Mouse (Mus musculus) small intestine, adult 2 months (tissue): ENCODE measurements at regions not wholly inside any gene's neighbourhood (a gene's known extent, or its start where the extent isn't known, plus 50 kb on each side); places are given as distances from the start of the nearest gene placed in this dataset.

Experiments used
- H3K27ac ChIP-seq: fragments of 200-500 bp; 2 replicates; pipeline ENCODE4 v1.5.1; 2012; ENCODE audit warnings: low read depth, low read length, control low read depth, inconsistent platforms; ENCODE audit not compliant: insufficient read depth
- H3K27me3 ChIP-seq: fragments of 200-500 bp; 2 replicates; pipeline ENCODE4 v1.6.1; 2012; ENCODE audit warnings: mild to moderate bottlenecking, moderate library complexity, low read length, inconsistent platforms; ENCODE audit not compliant: control insufficient read depth, insufficient read depth
- H3K36me3 ChIP-seq: fragments of 200-500 bp; 2 replicates; pipeline ENCODE4 v1.6.1; 2012; ENCODE audit warnings: mild to moderate bottlenecking, low read length, control low read depth, inconsistent platforms; ENCODE audit not compliant: control insufficient read depth, insufficient read depth
- H3K4me1 ChIP-seq: fragments of 200-500 bp; 2 replicates; pipeline ENCODE4 v1.6.1; 2012; ENCODE audit warnings: low read length, inconsistent platforms, mixed read lengths; ENCODE audit not compliant: control insufficient read depth, insufficient read depth, insufficient read length
- H3K4me3 ChIP-seq: fragments of 200-500 bp; 2 replicates; pipeline ENCODE4 v1.5.1; 2012; ENCODE audit warnings: low read depth, mild to moderate bottlenecking, control low read depth, inconsistent platforms, low read length, moderate library complexity
- CTCF ChIP-seq: fragments of 200-500 bp; IDR thresholded peaks from 2 replicates; pipeline ENCODE4 v1.5.1; 2012; ENCODE audit warnings: low read depth, mild to moderate bottlenecking, control low read depth, inconsistent platforms, low read length, moderate library complexity, mixed read lengths; ENCODE audit not compliant: insufficient replicate concordance, insufficient read length; ENCODE audit errors: extremely low read depth
- POLR2A ChIP-seq: fragments of 200-500 bp; IDR thresholded peaks from 2 replicates; pipeline ENCODE4 v1.6.1; 2012; ENCODE audit warnings: low read depth, mild to moderate bottlenecking, control low read depth, inconsistent platforms, low read length, moderate library complexity
- WGBS: fragments of 180-500 bp; shearing (Covaris S2); methylation state at CpG from one replicate; pipeline ENCODE4 v1.1.7; 2018; 5-methylcytosine and 5-hydroxymethylcytosine counted together

DNA sequence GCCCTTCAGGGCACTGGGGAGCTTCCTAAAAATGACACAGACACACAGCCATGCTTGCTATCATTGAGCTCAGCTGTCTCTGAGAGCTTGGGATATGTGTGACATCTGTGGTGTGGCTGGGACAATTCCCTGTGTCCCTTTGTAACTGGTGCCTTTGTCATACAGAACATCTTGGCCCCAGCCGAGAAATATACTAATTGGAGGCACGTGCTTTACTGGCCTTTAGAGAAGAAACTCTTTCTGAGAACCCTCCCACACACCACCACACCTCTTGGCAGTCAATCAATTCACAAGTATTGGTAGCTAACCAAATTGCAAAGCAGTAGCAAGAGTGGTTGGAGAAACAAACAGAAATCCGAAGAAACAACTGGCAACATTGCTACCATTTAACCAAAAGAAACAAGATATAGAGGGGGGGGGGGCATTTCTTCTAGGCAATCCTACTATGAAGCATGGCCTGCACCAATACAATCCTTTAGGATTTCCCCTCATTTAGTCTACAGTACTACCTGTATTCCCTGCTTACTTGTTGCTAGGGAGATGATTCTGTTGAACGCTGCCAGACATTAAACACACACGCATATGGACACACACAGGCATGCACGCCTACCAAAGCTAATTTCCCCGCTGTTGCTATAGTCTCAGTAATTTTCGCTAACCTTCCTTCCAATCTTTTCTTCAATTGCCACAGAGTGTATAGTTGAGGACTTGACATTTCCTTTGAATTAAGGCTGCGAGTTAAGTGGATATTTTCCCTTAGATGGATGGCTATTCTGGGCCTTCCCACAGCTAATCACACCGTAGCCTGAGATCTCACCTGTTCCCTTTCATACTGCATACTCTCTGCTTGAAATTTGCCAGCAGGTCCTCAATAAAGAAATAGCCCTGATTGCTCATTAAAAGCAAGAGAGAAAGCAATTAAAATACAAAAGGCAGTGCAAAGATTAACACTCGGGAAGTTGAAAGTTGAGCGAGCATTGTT, 625.3 kb upstream of the Cdh5 start:
- TF ChIP-seq CTCF (no peak), POLR2A (no peak)
- H3K4me1 ChIP-seq, result no peaks in the 10 kb centered on the region
- no peaks in the 10 kb centered on the region for H3K27me3 ChIP-seq
- H3K4me3 ChIP-seq, result no peak overlapping the region
- 83% methylated on average over 12 of the region's 12 CpGs for WGBS
- H3K27ac ChIP-seq, result no peak overlapping the region
- H3K36me3 ChIP-seq, result no peaks in the 10 kb centered on the region

- TF ChIP-seq POLR2A, result no peak
- no peak for TF ChIP-seq CTCF
- H3K4me1 ChIP-seq, result no peaks in the 10 kb centered on the region
- no peaks in the 10 kb centered on the region for H3K27me3 ChIP-seq
- 74% methylated on average over 6 of the region's 6 CpGs for WGBS
- H3K27ac ChIP-seq, result no peak overlapping the region
- no peak overlapping the region for H3K4me3 ChIP-seq
- no peaks in the 10 kb centered on the region for H3K36me3 ChIP-seq
Measured at GRCm38 (mm10) chr8:103482033-103482720, 619.2 kb upstream of the Cdh5 start.

GRCm38 (mm10) chr8:103485441-103485840, 616.0 kb upstream of the Cdh5 start:
- no peak for TF ChIP-seq POLR2A
- TF ChIP-seq CTCF, result no peak
- WGBS, result 74% methylated on average over 5 of the region's 5 CpGs
- Histone ChIP-seq H3K27ac (no peak overlapping the region), H3K4me1 (no peaks in the 10 kb centered on the region), H3K4me3 (no peak overlapping the region), H3K27me3 (no peaks in the 10 kb centered on the region), H3K36me3 (no peaks in the 10 kb centered on the region)

DNA sequence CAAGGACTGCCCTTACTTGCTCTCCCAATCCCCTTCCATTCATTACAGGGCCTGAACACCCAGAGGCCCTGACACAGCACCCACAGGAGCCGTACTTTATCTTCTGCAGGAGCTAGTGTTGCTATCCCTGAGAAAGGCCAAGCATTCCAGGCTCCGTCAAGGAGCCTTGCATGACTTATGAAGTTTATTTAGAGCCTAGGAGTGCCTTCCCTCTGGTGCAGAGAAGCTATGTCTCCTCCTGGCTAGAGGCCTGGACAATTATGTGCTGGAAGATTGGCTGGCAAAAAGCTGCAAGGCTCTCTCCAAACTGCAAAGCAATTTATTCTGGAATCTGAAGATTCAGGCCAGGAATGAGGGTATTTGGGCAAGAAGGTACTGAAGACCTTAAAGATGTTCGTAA, 612.0 kb upstream of the Cdh5 start:
- no peaks in the 10 kb centered on the region for H3K4me1 ChIP-seq
- no peaks in the 10 kb centered on the region for H3K36me3 ChIP-seq
- TF ChIP-seq CTCF, result no peak
- no peak for TF ChIP-seq POLR2A
- no peak overlapping the region for H3K4me3 ChIP-seq
- no peaks in the 10 kb centered on the region for H3K27me3 ChIP-seq
- H3K27ac ChIP-seq, result no peak overlapping the region
- WGBS, result 71% methylated on average over 3 of the region's 3 CpGs

- Histone ChIP-seq H3K27ac (no peak overlapping the region), H3K36me3 (no peaks in the 10 kb centered on the region), H3K27me3 (no peaks in the 10 kb centered on the region), H3K4me3 (no peak overlapping the region), H3K4me1 (no peaks in the 10 kb centered on the region)
- no peak for TF ChIP-seq POLR2A
- TF ChIP-seq CTCF, result no peak
- WGBS, result 63% methylated on average over 7 of the region's 7 CpGs
Measured at GRCm38 (mm10) chr8:103492914-103493517, 608.4 kb upstream of the Cdh5 start.

- no peaks in the 10 kb centered on the region for H3K4me1 ChIP-seq
- no peak overlapping the region for H3K27ac ChIP-seq
- 83% methylated on average over 4 of the region's 4 CpGs for WGBS
Measured at GRCm38 (mm10) chr8:103493932-103494493, 607.4 kb upstream of the Cdh5 start.

DNA sequence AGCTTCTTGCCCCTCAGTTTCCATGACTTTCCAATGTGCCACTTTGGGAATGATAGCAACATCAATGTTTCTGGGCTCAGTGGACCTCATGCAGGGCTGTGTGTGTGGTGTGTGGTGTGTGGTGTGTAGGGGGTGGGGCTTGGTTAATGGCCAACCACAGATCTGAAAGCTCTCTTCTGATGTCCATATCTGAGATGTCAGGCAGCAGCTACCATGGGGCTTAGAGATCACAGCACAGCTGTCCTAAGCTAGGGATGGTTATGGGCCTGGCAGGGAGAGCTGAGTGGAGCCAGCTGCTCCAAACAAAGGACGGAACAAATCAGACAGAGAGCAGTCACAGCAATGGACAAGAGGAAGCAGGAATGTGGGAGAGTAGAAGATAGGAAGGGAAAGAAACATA, 606.8 kb upstream of the Cdh5 start:
- 51% methylated on average over 1 of the region's 1 CpGs for WGBS
- Histone ChIP-seq H3K4me3 (no peak overlapping the region), H3K27me3 (no peaks in the 10 kb centered on the region), H3K27ac (no peak overlapping the region), H3K4me1 (no peaks in the 10 kb centered on the region), H3K36me3 (no peaks in the 10 kb centered on the region)
- no peak for TF ChIP-seq POLR2A
- TF ChIP-seq CTCF, result no peak

More at GRCm38 (mm10) chr8:103493932-103494493, 607.4 kb upstream of the Cdh5 start:
- no peak overlapping the region for H3K4me3 ChIP-seq
- no peaks in the 10 kb centered on the region for H3K27me3 ChIP-seq
- no peak for TF ChIP-seq CTCF
- TF ChIP-seq POLR2A, result no peak
- H3K36me3 ChIP-seq, result no peaks in the 10 kb centered on the region
